Mouse (Mus musculus) cerebellum, adult 11-12 months (tissue): Measurements from ENCODE around the gene Cttnbp2nl.

Experiments used
- DNase-seq: peaks from one replicate; pipeline ENCODE4 v3.0.0; 2022

Cttnbp2nl gene

DNA sequence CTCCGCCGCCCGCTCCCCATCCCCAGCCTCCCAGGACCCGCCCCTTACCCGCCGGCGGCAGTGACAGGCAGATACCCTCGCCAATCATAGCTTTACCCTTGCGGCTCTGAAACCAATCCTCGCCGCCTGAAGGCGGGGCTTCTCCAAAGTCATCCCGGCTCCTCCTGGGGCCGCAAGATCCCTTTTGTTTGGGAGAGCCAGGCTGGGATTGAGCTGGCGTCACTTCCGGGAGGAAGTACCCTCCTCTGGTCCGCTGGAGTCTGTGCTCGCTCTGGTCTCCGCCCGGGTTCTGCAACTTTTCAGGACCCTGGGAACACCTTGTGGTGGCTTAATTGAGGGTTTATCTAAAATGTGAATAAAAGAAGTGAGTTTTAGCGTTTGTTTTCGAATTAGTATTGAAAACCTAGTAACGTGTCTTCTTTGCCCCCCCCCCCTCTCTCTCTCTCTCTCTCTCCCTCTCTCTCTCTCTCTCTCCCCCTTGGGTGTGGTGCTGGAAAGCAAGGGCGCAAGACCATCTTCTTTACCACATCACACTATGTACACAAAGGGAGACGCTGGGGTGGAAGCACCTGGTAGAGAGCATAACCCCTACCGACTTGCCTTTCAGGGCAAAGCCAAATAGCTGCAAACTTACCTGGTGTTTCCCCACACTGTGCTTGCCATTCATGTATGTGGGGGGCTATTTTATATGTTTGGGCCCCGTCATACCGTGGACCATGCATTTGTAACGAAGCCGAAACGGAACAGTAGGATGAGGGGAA is at the start of gene Cttnbp2nl:
Cttnbp2nl (minus strand) TSS at position 210 of the 761 bp plus-strand sequence.
- peak; percentile 99 for DNase-seq

DNA sequence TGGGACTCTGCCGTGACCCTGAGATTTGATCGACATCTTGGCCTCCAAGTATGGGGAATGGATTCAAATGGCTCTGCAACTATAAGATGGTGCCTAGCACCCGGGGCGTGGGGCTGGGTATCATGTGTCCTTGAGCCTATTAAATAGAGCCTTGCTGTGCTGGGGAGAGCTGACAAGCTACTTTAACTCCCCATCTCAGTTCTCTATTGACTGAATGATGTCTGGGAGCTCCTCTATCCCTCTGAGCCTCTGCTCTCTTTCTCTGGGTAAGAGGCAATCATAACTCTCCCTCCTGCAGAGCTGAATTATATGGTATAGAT is 47.3 kb upstream of the Cttnbp2nl start:
- DNase-seq: no peak

DNA sequence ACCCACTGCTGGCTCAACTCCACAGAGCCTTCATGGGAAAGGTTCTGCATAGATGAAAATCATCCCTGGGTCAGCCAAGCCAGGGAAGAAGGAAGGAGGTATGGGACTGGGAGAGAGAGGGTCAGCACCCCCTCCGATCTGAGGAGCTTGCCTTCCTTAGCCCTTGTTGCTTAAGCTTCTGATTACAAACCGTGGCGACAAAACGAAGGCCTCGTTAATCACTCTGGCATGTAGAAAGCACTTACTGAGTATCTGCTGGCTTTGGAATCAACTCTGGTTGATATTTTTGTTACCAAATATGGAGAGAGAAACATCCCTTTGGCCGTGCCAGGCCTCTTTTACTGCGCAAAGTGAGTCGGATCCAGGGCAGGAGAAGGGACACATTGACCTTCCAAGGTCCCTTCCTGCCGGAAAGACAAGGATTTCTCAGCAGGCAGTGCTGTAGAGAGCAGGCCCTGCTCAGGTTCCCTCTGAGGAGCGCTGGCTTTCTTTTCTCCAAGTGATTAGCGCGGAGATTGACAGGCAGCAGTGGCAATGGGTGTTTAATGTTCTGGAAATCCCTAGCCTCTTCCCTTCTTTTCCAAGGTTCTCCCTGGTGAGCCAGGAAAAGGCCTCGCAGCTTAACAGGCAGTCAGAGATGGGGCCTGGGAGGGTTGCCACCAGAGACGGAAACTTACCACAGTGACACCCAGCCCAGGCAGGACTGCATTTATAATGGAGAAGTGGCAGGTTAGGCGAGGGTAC is 46.8 kb upstream of the Cttnbp2nl start:
- DNase-seq: no peak

DNA sequence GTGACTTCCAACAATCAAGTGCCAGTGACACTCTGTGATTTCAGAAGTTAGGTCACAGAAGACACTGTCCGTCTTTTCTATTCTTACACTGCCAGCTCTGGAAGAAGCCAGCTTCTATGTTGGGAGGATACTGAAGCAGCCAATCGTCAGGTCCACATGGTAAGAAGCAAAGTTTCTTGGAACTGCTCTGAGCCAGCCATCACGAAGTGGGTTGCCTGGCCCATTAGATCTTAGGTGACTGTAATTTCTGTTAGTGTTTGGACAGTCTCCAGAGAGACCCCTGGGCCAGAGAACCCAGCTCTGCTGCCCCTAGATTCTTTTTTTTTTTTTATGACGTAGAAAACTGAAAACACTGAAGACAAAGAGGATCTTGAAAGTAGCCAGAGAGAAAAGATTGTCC is 44.6 kb upstream of the Cttnbp2nl start:
- DNase-seq: no peak

DNA sequence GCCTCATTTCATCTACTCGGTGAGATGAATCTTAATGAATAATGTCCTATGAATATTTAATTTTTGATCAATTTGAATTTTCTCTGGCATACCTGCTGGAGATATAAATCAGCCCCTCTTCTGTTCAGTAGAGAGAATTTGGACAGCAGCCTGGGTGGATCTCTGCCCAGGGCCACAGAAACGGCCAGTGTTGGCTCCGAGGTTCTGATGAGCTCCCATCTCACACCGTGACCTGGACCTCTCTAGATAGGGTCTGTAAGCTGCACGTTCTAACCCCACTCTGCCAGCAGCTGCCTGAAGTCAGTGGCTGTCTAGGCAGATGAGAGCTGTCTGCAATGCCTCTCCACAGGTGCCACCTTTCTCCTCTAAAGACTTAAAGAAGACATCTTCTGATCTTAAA is 42.1 kb upstream of the Cttnbp2nl start:
- DNase-seq: no peak

DNA sequence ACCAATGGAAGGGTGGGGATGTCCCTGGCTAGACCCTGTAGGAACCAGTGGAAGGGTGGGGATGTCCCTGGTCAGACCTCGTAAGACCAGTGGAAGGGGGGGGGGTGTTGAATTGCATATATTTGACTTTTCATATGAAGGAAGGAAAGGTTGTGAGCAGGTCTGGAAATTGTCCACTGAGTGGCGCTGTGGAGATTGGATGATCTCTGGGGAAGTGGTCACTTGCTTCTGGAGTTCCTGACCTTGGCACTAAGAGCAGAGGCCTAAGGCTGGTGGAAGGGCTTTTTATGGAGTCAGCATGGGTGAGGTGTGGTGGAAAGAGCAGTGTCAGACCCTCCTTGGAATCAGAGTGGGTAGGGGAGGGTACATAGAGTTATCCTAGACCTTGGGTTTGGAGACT is 41.5 kb upstream of the Cttnbp2nl start:
- no peak for DNase-seq

DNA sequence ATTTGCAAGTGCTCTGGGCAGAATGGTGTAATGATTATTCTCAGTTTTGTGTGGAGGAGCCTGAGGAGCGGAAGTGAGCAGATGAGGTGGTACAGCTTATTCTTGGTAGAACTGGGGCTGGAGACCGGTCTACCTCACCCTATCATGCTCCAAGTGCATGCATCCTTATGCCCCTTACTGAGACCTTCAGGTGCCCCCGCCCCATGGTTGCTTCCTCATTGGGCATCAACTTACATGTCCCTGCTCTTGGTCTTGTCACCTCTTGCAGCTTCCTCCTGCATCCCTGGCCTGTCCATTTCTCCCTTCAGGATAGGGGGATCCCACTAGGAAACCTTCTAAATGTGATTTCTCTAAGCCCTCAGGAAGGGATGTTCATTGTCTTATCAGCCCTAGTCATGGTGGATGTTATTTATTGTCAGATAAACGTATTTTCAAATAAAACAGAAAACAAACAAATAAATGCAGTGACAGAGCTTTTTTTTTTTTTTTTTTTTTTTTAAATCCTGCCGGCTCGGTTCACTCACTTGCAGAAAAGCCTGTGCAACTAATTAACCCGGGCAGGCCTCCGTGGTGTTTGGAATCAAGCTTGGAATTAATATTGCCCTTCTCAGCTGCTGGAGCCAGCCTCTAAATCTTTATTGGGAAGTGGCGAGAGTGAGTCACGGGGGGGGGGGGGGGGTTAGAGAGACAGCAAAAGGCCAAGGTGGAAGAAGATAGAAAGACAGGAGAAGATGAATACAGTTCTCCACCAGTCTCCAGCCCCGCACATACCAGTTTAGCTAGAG is 40.0 kb upstream of the Cttnbp2nl start:
- DNase-seq: no peak

DNA sequence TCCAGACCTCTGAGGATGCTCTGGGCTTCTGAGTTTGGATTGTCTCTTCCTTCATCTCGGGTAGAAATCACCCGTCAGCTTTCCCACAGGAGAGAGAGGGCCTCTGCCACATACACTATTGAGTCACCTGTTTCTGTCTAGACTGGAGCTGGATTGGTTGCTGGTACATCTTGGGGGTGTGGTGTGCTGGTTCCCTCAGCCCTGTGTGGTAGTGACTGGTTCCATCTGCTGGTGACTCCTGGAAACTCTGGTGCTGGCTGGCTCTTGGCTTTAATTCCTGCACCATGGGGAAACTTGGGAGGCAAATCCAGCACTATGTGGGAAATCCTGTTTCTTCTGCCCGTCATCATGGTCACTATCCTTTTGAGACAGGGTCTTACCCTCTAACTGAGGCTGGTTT is 38.0 kb upstream of the Cttnbp2nl start:
- DNase-seq: no peak

DNA sequence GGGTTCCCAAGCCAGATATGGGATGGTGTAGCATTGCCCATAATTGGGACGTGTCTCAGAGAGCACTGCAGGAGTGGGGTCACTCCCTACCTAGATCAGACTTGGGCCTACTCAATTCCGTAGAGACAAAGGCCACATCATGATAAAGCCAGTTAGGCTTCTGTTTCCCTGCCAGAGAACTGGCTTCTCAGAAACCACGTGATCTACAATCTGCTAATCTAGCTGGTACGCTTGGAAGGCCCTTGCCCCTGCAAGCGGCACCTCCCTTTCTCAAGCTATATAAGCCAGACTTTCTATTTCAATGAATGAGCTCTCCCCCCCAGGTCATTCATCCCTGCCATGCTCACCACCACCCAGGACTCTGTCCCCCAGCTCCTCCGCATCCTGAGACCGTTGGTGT is 37.2 kb upstream of the Cttnbp2nl start:
- DNase-seq: no peak

DNA sequence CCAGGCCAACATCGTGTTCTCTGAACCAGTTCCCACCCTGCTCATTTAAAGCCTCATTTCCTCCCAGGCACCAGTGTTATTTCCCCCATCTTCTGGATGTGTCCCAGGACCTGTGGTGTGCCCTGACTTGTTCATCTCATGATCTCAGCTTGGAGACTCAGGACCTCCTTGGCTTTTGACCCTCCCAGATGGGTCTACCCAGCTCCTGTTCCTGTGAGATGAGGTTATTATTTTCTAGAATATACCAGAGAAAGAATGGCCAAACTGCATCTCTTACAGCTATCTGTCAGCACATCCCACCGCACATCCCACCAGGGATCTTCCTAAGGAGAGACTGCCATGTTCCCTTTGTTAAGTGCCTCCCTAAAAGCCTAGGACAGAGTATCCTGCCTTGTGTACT is 35.7 kb upstream of the Cttnbp2nl start:
- no peak for DNase-seq

DNA sequence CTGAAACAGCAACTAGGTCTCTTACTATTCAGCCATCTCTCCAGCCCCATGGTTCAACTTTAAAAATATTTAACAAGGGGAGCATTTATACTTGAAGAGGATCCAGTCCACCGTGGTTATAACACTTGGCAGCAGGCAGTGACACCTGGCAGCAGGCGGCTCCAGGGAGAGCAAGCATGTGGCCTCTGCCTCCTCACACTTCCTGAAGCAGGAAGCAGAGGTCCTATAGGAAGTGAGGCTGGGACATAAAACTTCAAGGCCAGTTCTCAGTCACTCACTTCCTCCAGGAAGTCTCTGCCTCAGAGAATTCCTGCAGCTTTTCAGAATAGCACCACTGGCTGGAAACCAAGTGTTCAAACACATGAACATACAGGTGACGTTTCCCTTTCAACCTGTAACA is 34.4 kb upstream of the Cttnbp2nl start:
- no peak for DNase-seq

DNA sequence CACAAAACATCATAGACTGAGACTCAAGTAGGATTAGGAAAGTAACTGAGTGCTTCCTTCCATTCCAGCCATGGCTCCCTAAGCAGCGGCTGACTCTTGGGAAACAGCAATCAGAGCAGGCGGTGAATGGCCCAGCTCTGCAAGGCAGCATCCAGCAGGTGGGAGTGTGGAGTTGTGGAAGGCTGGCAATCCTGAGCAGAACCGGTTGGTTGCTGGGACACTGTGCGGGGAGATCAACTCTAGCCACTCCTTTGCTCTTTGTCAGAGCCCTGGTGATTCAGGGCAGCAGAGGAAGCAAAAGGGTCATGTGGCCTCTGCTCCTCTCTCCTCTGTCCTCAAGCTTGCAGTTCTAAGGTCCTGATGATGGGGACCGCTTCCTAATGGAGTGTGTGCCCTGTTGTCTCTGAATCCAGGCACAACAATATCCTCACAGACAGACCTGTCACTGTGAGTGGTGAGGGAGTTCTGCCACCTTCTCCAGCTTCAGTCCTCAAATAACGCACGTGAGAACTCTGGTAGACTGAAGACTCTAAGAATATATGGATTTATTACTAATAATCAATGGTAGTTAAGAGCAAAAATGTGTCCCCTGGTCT is 25.4 kb upstream of the Cttnbp2nl start:
- DNase-seq: peak; percentile 50

DNA sequence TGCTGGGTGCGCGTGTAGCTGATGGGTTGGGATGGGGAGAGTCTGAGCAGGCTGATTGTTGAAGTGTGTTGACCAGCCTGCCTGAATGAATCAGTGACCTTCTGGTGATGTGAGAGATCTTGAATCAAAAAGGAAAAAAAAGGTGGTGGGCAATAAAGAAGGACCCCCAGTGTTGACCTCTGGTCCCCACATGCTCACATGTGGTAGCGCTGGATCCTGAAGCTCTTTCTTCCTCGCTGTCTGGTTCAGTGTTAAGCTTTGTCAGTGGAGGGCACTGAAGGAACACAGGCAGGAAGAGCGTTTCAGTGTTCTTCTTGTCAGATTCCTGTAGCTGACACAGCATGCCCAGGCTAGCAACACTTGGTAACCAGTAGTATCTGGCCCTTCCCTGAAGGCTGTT is 22.9 kb upstream of the Cttnbp2nl start:
- DNase-seq: no peak

DNA sequence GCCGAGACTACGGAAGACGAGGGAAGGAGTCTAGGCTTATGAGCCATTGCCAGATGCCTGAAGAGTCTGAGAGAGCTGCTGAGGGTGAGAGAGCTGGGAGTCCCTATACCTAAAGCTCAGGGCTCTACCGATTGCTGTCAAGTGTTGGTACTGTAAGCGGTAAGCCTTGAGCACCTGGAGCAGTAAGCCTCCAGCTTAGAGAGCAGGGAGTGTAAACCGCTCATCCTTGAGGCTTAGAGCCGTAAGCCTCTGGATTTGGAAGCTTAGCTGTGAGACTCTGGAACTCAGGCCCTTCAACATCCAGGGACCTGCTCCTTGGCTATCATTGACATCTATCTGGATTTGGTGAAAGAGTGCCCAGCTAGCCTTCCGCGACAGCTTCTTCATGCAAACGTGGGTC is 19.6 kb upstream of the Cttnbp2nl start:
- DNase-seq: no peak

DNA sequence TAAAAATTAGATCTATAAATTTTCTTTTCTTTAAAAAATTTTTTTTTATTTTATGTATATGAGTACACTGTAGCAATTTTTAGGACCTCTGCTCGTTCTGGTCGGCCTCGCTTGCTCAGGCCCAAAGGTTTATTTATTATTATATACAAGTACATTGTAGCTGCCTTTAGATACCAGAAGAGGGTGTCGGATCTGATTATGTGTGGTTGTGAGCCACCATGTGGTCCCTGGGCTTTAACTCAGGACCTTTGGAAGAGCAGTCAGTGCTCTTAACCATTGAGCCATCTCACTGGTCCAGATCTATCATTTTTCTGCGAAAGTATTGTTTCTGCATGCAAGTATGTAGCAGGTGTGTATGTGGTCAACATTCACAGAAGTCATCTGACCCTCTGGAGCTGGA is 18.3 kb upstream of the Cttnbp2nl start:
- DNase-seq: no peak

DNA sequence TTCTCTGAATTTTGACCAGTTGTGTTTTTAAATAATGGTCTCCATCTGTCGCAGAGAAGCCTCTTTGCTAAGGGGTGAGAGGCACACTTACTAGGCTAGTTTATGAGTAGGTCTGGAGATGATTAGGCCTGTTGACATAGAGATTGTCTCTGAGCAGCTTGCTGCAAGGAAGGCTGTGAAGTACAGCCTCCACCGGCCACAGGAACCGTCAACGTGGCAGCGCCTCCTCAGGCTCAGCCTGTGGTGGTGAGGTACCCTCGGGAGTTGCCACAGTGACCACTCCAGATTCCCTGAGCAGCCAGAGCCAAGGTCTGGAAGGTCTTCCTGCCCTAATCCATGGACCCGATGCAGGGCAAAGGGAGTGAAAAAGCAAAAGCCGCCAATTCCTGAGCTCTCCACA is 17.6 kb upstream of the Cttnbp2nl start:
- no peak for DNase-seq

DNA sequence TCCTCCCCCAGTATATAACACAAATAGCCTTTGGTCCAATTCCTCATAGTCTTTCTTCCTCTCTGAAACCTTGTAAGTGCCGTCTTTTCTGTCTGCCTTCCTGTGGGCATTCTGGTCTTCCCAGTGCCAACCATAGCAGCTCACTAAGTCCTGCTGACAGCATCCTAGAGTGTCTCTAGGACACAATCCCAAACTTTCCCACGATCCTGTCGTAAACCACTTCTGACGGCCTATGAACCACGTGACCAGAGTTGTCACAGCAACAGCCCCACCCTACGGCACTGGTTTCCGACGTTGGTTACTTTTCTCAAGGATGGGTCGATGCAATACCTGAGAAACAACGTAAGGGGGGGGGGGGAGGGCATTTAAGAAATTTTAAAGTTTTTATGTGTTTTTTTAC is 13.6 kb upstream of the Cttnbp2nl start, which contains the start of gene 4930564D02Rik:
4930564D02Rik (plus strand) TSS at position 301 of the 400 bp plus-strand sequence.
- no peak for DNase-seq

DNA sequence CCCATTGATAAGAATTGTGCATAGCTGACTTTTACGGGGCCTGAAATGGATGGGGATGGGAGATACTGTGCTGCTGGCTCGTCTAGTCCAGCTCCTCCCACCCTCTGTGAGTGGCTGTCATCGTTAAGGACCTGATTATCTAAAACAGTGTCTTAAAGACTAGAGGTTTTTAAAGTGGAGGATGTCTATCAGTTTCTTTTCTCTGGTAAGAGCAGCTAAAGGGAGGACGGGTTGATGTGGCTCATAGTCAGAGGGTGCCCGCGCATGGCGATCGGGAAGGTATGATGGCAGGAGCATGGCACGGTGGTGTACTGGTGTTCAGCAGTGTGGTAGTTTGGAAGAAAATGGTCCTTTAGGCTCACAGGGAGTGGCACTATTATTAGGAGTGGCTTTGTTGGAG is 9.7 kb upstream of the Cttnbp2nl start:
- DNase-seq: no peak

DNA sequence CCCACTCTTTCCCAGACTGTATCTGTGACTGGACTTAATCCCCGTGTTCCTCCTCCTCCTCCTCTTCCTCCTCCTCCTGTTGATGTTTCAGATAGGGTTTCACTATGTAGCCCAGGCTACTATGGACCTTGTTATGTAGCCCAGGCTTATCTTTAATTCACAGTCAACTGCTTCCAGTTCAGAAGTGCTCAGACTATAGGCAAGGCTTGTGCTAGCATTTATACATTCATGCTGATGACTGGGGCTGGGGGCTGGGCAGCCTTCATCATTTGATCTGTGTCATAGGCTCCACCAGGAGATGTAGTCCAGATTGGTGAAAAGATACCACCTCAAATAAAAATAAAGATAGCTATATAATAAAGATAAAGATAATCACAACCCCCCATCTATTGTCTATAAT is 9.0 kb upstream of the Cttnbp2nl start:
- DNase-seq: no peak

DNA sequence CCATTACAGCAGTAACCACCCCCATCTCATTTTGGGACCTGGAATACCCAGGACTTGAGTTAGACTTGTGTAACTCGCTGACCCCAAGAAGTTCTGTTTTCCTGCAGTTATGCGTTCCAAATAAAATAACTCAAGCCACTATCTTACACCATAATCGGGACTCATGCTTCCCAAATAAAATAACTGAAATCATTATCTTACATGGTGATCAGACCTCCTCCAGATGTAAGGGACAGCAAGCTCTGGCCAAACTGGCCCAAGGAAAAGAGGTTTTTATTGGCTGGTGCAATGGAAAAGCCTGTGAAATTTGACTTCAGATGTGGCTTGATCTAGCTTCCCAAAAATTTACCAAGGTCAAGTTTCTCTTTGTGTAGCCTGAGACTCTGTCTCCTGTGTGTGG is 8.6 kb upstream of the Cttnbp2nl start:
- no peak for DNase-seq

DNA sequence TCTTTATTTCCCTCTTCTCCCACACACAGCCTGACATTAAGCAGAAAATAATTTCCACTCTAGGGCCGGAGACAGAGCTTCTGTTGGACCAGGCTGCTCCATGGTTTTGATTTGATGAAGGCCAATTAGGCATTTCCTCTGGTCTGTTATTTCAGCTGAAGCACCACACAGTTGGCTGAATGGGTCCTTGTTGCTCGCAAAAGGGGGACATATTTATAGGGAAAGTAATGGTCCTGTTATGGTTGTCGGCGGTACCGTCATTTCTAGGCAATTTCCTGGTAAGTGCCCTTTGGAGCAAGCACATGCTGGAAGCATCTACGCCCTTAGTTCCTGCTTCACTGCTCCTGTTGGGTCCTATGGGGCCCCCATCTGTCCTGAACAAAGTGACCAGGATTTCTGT is 8.0 kb upstream of the Cttnbp2nl start:
- DNase-seq: no peak

DNA sequence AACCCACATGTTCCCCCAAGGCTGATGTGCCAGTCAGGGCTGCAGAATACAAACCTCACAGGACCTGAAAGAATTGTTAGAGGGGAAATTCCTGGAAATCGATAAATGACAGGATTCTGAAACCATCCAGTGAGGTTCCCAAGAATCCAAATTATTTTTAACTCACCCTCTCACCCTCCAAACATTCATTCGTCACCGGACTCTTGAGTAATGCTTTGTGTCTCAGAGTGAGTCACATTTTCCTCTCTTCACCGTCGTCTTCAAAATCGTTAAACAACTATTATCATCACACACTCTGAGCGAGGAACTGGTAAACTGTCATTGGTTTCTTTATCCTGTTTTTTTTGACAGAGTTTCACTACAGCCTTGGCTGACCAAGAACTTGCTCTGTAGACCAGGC is 7.0 kb upstream of the Cttnbp2nl start:
- DNase-seq: no peak
